Mouse (Mus musculus) natural killer cell, adult 2 months (primary cell): ENCODE measurements around the gene Map3k13.

Experiments used
- DNase-seq, 2 experiments: peaks; one replicate each; pipeline ENCODE4 v3.0.0; 2022; ENCODE audit warnings: low spot score in 2 of 2

Gene Map3k13

DNA sequence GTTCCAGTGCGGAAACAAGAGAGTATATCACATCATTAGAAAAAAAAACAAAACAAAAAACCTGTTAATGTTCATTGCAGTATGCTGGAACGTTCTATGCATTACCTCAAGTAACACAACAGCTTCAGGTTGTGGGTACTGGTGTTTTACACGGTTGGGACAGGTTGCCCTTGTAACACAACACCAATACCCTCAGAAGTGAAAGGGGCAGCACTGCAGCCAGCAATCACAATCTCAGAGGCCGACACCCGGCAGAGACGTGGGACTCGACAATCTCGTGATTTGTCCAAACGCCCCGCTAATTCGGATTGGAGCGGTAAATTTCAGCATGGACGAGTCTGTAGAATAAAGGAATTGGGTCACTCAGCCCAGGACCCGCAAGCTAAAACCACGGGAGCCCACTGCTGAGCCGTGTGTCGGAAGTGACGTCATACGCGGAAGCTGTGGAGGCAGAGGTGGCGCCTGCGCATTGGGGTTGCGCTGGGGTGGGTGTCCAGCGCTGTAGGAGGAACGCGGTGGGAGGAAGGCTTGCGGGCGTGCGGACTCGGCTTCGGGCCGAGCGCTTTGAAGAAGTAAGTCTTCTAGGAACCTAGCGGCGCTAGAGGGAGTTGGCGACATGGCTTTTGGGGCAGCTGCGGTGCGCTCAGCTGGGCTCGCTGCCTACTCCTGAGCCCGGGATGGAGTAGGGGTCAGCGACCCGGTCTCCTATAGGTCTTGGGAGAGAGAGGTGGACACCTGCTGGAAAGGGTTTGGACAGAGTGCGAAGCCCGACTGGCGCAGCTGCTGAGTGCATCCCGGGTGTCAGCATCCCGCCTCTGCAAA lies at the start of gene Map3k13:
Map3k13 (plus strand) TSS at position 472 of the 822 bp plus-strand sequence.
- DNase-seq = peak; percentile 93 to 94

DNA sequence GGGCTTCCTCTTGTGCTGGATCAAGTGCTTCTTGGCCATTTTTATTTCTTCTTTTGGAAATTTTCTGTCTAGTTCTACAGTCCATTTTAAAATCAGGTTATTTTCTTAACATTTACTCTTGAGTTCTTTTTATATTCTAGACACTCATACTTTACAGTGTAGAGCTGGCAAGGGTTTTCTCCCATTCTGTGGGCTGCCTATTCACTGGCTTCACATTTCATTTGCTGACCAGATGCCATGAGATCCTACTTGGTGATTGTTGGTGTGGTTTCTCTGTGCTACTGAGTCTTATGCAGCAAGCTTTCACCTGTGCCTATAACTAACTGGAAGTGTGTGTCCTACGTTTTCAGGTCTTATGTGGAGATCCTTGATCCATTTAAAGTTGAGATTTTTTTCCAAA lies 35.7 kb upstream of the Map3k13 start:
- DNase-seq = no peak

DNA sequence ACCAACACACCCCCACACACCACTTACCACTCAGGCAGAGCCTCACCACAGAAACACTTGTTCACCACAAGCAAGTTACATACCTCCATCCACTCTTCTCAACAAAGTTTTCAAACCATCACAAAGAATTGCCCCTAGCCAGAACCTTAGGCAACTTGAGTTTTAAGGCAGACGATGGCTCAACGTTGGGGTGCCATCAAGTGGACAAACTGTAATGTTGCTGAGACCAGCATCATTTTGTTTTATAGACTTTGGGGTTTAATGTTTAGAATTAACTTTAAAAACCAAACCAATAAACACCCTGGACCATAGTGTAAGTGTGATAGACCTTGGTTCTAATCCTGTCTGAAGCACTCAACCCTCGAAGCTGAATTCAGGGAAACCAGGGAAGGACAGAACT lies 25.9 kb upstream of the Map3k13 start:
- DNase-seq = no peak

DNA sequence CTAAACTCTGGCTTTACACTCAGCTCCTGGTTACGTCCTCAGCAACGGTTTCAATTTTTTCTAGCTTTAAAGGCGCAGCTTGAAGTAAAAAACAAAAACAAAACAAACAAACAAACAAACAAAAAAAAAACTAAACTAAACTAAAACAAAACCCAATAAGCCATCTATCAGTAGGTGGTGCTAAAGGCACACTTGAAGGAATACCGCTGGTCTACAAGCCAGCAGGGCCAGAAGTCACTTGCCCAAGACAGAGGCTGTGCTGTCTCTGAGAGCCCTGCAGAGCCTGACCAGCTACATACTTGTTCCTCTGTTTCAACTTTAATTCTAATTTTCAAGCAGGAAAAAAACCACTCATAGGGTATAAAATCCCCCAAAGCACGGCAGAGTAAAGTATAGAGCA lies 24.5 kb upstream of the Map3k13 start:
- no peak for DNase-seq

DNA sequence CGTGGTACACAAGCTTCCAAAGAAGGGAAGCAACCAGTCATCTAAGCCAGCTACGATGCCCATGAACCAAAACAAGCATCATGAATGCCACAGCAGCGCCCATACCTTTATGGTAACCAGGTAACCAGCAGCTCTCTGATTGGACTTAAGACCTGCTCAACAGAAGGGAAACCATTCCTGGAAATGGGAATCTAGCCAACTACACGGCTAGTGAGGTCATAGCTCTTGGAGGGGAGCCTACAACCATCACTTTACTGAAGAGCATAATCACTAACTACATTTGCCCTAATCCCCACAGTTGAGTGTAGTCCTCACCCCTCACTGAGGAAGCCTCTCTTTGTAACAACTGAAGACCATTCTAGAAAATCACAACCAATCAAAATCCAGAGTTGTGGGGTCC lies 19.4 kb upstream of the Map3k13 start:
- no peak for DNase-seq

GRCm38 (mm10) chr16:21778293-21778866 lies 15.8 kb upstream of the Map3k13 start:
- no peak for DNase-seq

GRCm38 (mm10) chr16:21779149-21779548 lies 15.0 kb upstream of the Map3k13 start:
- DNase-seq = no peak

GRCm38 (mm10) chr16:21781277-21781676 lies 12.9 kb upstream of the Map3k13 start:
- no peak for DNase-seq

GRCm38 (mm10) chr16:21781895-21782294 lies 12.3 kb upstream of the Map3k13 start:
- DNase-seq = no peak

- no peak for DNase-seq
Observed at GRCm38 (mm10) chr16:21782807-21783206, 11.3 kb upstream of the Map3k13 start.

GRCm38 (mm10) chr16:21785000-21785399 lies 9.1 kb upstream of the Map3k13 start:
- DNase-seq = no peak

GRCm38 (mm10) chr16:21786317-21786716 lies 7.8 kb upstream of the Map3k13 start:
- no peak for DNase-seq

DNA sequence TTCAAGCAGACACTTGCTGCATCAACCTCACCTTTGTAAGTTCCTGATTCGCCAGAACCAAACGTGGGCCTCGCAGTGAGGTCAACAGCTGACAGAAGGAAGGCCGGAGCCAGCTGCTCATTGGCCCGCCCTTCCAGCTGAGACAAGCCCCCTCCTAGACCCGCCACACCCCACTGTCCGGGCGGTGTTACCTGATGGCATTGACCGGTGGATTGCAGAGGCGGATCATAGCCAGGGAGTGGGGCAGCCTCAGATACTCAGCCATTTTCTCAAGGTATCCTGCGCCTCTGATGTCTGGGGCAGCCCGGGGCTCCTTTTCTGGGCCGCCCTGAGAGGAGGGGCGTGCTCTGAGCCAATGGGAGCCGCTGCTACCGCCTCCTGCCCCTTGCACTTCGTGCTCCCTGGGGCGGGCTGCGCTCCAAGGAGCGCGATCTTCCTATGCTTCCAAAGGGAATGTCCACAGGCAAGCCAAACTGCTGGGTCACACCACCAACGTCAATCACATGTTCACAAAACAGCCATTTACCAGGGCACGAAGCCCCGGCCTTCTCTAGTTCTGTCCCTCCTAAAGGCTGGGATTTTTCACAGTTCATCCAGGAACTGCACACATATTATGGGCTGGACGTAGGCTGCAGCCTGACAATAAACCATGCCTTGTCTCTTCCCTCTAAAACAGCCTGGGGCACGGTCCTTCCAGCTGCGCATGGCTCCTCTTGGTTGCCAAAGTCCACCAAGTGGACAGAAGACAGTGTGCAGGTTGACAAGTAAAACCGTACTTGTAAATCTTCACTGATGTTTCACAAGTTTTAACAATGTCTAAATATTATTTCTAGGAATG lies 6.4 kb upstream of the Map3k13 start, which contains the start of gene Ehhadh:
Ehhadh (minus strand) TSS at position 292 of the 838 bp plus-strand sequence.
- peak; percentile 9 to 24 for DNase-seq

- no peak for DNase-seq
Observed at GRCm38 (mm10) chr16:21788581-21788980, 5.6 kb upstream of the Map3k13 start.

DNA sequence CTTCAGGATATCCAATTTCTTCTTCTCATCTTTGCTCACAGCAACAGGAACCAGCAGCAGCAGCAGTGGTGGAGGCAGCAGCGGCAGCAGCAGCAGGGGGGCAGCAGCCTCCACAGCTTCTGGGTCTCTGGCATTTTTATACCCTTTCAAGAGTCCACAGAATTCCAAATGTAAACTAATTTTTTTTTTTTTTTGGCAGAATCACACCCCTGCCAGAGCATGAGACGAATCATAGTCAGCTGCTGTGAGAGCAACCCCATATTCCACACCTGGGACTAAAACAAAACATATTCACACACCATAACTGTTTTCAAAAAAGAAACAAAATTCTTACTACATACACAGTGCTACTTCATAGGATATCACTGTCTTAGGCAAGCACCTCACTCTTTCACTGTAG lies 5.0 kb upstream of the Map3k13 start:
- DNase-seq = no peak

DNA sequence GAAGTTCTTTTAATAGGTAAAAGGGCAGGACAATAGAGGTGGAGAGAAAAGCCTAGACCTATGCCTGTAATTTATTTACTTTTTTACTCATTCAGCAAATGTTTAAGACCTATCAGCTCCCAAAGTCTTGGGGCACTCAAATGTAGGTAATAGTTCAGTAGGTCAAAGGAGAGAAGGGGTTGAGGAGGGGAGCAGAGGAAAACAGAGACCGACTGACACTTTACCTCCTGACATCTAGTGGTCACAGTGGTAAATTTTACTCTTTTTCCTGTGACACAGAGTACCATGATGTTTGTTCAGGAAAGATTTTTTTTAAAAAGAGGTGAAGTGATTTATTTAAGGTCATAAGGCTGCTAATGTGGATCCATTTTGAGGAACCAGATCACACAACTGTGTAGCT lies 3.7 kb upstream of the Map3k13 start:
- DNase-seq = no peak

DNA sequence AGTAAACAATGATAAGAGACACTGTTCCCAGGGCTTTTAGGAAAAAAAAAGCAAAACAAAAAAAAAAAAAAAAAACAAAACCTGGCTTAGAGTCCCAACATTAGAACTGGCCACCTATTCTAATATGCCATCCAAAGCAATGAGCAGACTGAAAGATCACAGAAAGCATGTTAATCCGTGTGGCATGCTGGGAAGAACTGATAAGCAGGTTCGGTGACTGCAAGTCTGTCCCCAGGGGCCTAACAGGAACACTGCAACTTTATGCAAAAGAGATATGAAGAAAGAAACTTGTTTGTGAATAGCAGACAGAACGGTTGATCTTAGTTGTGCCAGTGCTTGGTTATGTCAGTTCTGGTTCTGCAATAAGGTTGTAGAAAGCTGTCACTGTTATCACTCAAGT lies 2.4 kb upstream of the Map3k13 start:
- peak in 1 of 2 experiments; percentile 25 for DNase-seq

- DNase-seq = peak in 1 of 2 experiments; percentile 28
Observed at GRCm38 (mm10) chr16:21793080-21793810, 901 bp upstream of the Map3k13 start.

GRCm38 (mm10) chr16:21794697-21795045 lies 525 bp downstream of the Map3k13 start:
- no peak for DNase-seq

DNA sequence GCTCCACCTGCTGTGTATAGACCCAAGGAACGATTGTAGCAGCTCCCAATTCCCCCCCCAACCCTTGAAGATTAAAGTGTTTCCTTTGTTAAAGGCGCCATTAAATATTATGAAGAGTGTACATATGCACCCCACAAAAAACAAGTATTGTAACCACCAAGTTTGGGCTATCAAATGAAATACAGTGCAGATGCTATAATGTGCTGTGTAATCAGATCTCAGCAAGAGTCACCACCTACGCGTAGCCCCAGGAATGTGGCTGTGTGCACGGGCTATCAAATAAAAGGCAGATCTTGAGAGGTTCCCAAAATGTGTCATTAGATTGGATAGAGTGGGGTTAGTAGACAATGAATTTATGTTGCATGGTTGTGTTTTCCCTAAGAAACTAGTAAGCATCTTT lies 925 bp downstream of the Map3k13 start:
- no peak for DNase-seq

GRCm38 (mm10) chr16:21804258-21804657 lies 10.1 kb downstream of the Map3k13 start:
- DNase-seq = no peak

GRCm38 (mm10) chr16:21806892-21807291 lies 12.7 kb downstream of the Map3k13 start:
- DNase-seq = no peak
